8 mouse cellular contexts compared by ENCODE assay signal in the genomic region with DNA sequence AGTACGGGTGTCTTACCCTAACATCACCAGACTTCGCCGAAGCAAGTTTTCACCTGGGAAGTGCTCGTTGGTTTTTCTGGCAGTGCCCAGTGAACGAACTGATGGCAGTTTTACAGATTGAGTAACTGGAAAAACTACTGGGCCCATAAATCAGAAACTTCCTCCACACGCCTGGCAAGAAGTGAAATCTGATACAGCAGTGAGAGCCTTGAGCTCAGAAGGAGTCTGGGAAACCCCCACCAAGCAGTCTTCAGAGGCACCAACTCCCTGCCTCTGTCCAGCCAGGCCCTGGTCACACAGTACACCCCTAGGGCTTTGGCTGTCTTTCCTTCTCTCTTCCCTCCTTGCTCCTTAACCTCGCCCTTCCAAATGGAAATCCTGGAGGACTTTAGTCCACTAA. TPM values are rescaled to one million over a fixed set of nuclear protein-coding genes. Genes with fewer than 3 reads are reported as not detected.
DNase-seq lines count a peak whose midpoint lies in the region; ATAC-seq lines count a peak whose summit lies in the region.

No protein-coding gene starts in this region.

- peak; percentile 94 for ATAC-seq in kidney, embryonic 15.5 days (replicated peaks; ENCODE audit: low FRiP score)
- peak; percentile 68; the same call in 1 of the 2 replicates for ATAC-seq in stomach, embryonic 14.5 days (ENCODE audit: insufficient number of reproducible peaks, insufficient read depth, low FRiP score, low read depth)

- no peaks in the 10 kb centered on the region for H3K36me3 ChIP-seq in kidney, embryonic 15.5 days
- no peaks in the 10 kb centered on the region for H3K36me3 ChIP-seq in stomach, embryonic 14.5 days (ENCODE audit: control insufficient read depth, insufficient read depth, low read length)

- peaks cover 5% of the 10 kb centered on the region; the same call in 1 of the 2 replicates for H3K27me3 ChIP-seq in kidney, embryonic 15.5 days
- H3K27me3 ChIP-seq in stomach, embryonic 14.5 days (ENCODE audit: control insufficient read depth, insufficient read depth, low read length) = no peaks in the 10 kb centered on the region

- WGBS in kidney, embryonic 15.5 days = 6% methylated on average over 7 of the region's 7 CpGs
- 12% methylated on average over 7 of the region's 7 CpGs for WGBS in stomach, embryonic 14.5 days

- peak overlapping the region; percentile 45 for H3K4me2 ChIP-seq in kidney, embryonic 15.5 days
- H3K4me2 ChIP-seq in stomach, embryonic 14.5 days (replicated peaks; ENCODE audit: low read depth, low read length) = no peak overlapping the region

- peak overlapping the region; percentile 82 for H3K27ac ChIP-seq in kidney, embryonic 15.5 days
- H3K27ac ChIP-seq in stomach, embryonic 14.5 days (ENCODE audit: low read length) = no peak overlapping the region

- no peaks in the 10 kb centered on the region for H3K9me3 ChIP-seq in kidney, embryonic 15.5 days (replicated peaks)
- no peaks in the 10 kb centered on the region for H3K9me3 ChIP-seq in stomach, embryonic 14.5 days (ENCODE audit: control insufficient read depth, low read depth, low read length)

- no peak overlapping the region for H3K9ac ChIP-seq in kidney, embryonic 15.5 days
- no peak overlapping the region for H3K9ac ChIP-seq in stomach, embryonic 14.5 days (replicated peaks; ENCODE audit: low read depth, low read length)

- no peak overlapping the region for H3K4me3 ChIP-seq in kidney, embryonic 15.5 days (replicated peaks)
- no peak overlapping the region for H3K4me3 ChIP-seq in stomach, embryonic 14.5 days (ENCODE audit: low read depth, low read length)

- DNase-seq in lung, adult 18-20 months = peak; percentile 36 to 57
- DNase-seq in lung, postnatal 14 days = no peak
- peak; percentile 39 for DNase-seq in embryo, embryonic 9.5 days (ENCODE audit: extremely low spot score)
- no peak for DNase-seq in layer of hippocampus, adult 18-20 months (ENCODE audit: low spot score in 2 of 2)
- no peak for DNase-seq in heart, adult 18-20 months
- DNase-seq in cerebellum, postnatal 36 days = no peak

- peaks cover 53% of the 10 kb centered on the region for H3K4me1 ChIP-seq in kidney, embryonic 15.5 days
- peaks cover 30% of the 10 kb centered on the region; the same call in 1 of the 2 replicates for H3K4me1 ChIP-seq in stomach, embryonic 14.5 days (ENCODE audit: control insufficient read depth, insufficient read depth, low read length)

RNA-seq across cellular contexts. Expression of a gene that starts 28.9 kb away (rescaled TPM):
- 0.50 and 0.62 TPM in 2 replicates for polyA plus RNA-seq in kidney, embryonic 15.5 days (2015; fragmentation: Nextera tagmentation; extraction: Ambion mirVana)
- 0.36 and 0.45 TPM in 2 replicates for polyA plus RNA-seq in stomach, embryonic 14.5 days (2014; fragmentation: Nextera tagmentation; extraction: Ambion mirVana)
- under 1 TPM; 0.27 to 0.43 TPM for total RNA-seq in layer of hippocampus, adult 18-20 months (2021)
- total RNA-seq in heart, adult 18-20 months (2021) = 1 to 10 TPM; 1.3 to 3.0 TPM

Comparison
In these comparisons a context has a peak if more than half of its experiments do, and no peak if none do; other contexts are left out.
1. DNase-seq: peak in lung, adult 18-20 months (2 of 2) and embryo, embryonic 9.5 days (single experiment); none in lung, postnatal 14 days (single experiment), layer of hippocampus, adult 18-20 months (0 of 2), heart, adult 18-20 months (0 of 2) and cerebellum, postnatal 36 days (0 of 2).